Comparison of ENCODE assay signal across 16 mouse cellular contexts in genomic region chr17:6853641-6854040, GRCm38 (mm10).
"Had no signal": no experiment of that assay in that cellular context is flagged by ENCODE, and none has a peak within 500 bp of the region (broad histone marks: within the 10 kb centered on the region; RNA-seq: fewer than 3 reads in every experiment).

No protein-coding gene starts in this region.

- H3K9me3 ChIP-seq: neural tube, embryonic 13.5 days; neural tube, embryonic 15.5 days; stomach, embryonic 15.5 days had no signal

- H3K4me1 ChIP-seq: neural tube, embryonic 13.5 days; neural tube, embryonic 15.5 days; stomach, embryonic 15.5 days had no signal

- H3K9ac ChIP-seq: neural tube, embryonic 13.5 days; neural tube, embryonic 15.5 days; stomach, embryonic 15.5 days had no signal

- H3K4me2 ChIP-seq: neural tube, embryonic 13.5 days; neural tube, embryonic 15.5 days; stomach, embryonic 15.5 days had no signal

- H3K36me3 ChIP-seq: neural tube, embryonic 13.5 days; neural tube, embryonic 15.5 days; stomach, embryonic 15.5 days had no signal

- H3K4me3 ChIP-seq: neural tube, embryonic 13.5 days; neural tube, embryonic 15.5 days; stomach, embryonic 15.5 days had no signal

- H3K27ac ChIP-seq: neural tube, embryonic 13.5 days; neural tube, embryonic 15.5 days; stomach, embryonic 15.5 days; stomach, postnatal 0 days had no signal

- DNase-seq: retina, postnatal 1 day; right cerebral cortex, adult 18-20 months; right cerebral cortex, postnatal 14 days; right cerebral cortex, postnatal 25 days; right cerebral cortex, postnatal 4 days; spleen, adult 18-20 months; thymus, adult 18-20 months; thymus, adult 2 months; thymus, postnatal 14 days; thymus, postnatal 25 days; thymus, postnatal 36 days; thymus, postnatal 4 days had no signal

- H3K27me3 ChIP-seq: neural tube, embryonic 13.5 days; neural tube, embryonic 15.5 days; stomach, embryonic 15.5 days had no signal
